Mouse (Mus musculus) liver, postnatal 0 days (tissue): Measurements from ENCODE around the gene Atg5. TPM values are rescaled to one million over a fixed set of nuclear protein-coding genes. Genes with fewer than 3 reads are reported as not detected.

Experiments used
- ATAC-seq: fragments of 200-750 bp; cut with Nextera tagmentation; 2 replicates; pipeline ENCODE4 v1.8.0; 2017; ENCODE audit warnings: mild to moderate bottlenecking, moderate library complexity
- DNase-seq: peaks from one replicate; pipeline ENCODE4 v3.0.0-alpha.2; 2016
- H3K27ac ChIP-seq: fragments of 300-500 bp; sonication (generic); 2 replicates; pipeline ENCODE4 v1.5.1; 2014; ENCODE audit warnings: antibody characterized with exemption, moderate library complexity, mild to moderate bottlenecking, low read depth
- H3K27me3 ChIP-seq: fragments of 300-500 bp; sonication (generic); 2 replicates; pipeline ENCODE4 v1.6.1; 2014; ENCODE audit warnings: low read length, control low read depth, mixed read lengths; ENCODE audit not compliant: insufficient read depth
- H3K36me3 ChIP-seq: fragments of 300-500 bp; sonication (generic); replicated peaks from 2 replicates; pipeline ENCODE4 v1.6.1; 2014; ENCODE audit warnings: mild to moderate bottlenecking, control low read depth, low read length, moderate library complexity, mixed read lengths; ENCODE audit not compliant: insufficient read depth
- H3K4me1 ChIP-seq: fragments of 300-500 bp; sonication (generic); 2 replicates; pipeline ENCODE4 v1.6.1; 2014; ENCODE audit warnings: antibody characterized with exemption, mild to moderate bottlenecking, control low read depth; ENCODE audit not compliant: insufficient read depth
- H3K4me2 ChIP-seq: fragments of 300-500 bp; sonication (generic); 2 replicates; pipeline ENCODE4 v1.6.1; 2014; ENCODE audit warnings: low read depth, mild to moderate bottlenecking, low read length, moderate library complexity, mixed read lengths
- H3K4me3 ChIP-seq: fragments of 300-500 bp; sonication (generic); 2 replicates; pipeline ENCODE4 v1.5.1; 2014; ENCODE audit warnings: low read depth, low read length
- H3K9ac ChIP-seq: fragments of 300-500 bp; sonication (generic); replicated peaks from 2 replicates; pipeline ENCODE4 v1.6.1; 2014; ENCODE audit warnings: mild to moderate bottlenecking, moderate library complexity
- H3K9me3 ChIP-seq: fragments of 300-500 bp; sonication (generic); 2 replicates; pipeline ENCODE4 v1.6.1; 2016; ENCODE audit warnings: mild to moderate bottlenecking, control low read depth, low read length, mixed read lengths
- CTCF ChIP-seq: sonication (generic); IDR thresholded peaks from 2 replicates; pipeline ENCODE4 v1.5.1; 2016; ENCODE audit warnings: antibody characterized with exemption, low read depth
- EP300 ChIP-seq: IDR thresholded peaks from 2 replicates; pipeline ENCODE4 v1.6.1; 2016; ENCODE audit warnings: antibody characterized with exemption, low read depth, mild to moderate bottlenecking
- WGBS: fragments of 180-500 bp; shearing (Covaris S2); extraction: QIAGEN DNeasy Blood & Tissue Kit; methylation state at CpG from one replicate; pipeline ENCODE4 v1.1.7; 2014; ENCODE audit not compliant: insufficient replicate concordance; 5-methylcytosine and 5-hydroxymethylcytosine counted together
- polyA plus RNA-seq: library from polyadenylated mRNA; unstranded; fragments of >200 nt; fragmentation: Nextera tagmentation; extraction: Ambion mirVana; gene quantifications from 2 replicates; pipeline ENCODE4 v1.2.1, GENCODE M21; 2015

Atg5 gene
- polyA plus RNA-seq, 1 experiment from 2014 or later, result 26.6 TPM

DNA sequence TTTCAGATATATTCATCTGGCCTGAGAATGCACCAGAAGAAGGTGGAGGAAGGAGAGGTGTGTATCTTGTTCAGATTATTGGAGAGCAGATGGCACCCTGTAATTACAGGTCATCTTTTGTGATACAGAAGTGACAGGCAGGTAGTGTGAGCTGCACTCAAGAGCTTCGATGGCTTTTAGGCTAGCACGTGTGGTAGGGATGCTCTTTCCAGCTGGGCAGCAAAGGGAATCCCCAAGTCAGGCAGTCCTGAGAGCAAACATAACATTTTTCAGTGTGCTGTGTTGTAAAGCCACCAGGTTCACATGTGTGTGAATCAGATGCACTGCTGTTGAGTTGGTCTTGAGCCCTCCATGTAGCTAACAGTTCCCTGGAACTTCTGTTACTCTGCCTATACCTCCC, 98.0 kb downstream of the Atg5 start:
- Histone ChIP-seq H3K9me3 (no peaks in the 10 kb centered on the region), H3K27me3 (no peaks in the 10 kb centered on the region), H3K9ac (no peak overlapping the region), H3K4me1 (no peaks in the 10 kb centered on the region; the same call in 1 of the 2 replicates), H3K36me3 (0 out of 2 replicates have a peak, but pooled peaks cover 2% of the 10 kb centered on the region), H3K27ac (no peak overlapping the region), H3K4me3 (no peak overlapping the region), H3K4me2 (no peak overlapping the region)
- TF ChIP-seq CTCF (no peak), EP300 (no peak)
- 91% methylated on average over 2 of the region's 2 CpGs for WGBS
- DNase-seq (no peak), ATAC-seq (no peak)

DNA sequence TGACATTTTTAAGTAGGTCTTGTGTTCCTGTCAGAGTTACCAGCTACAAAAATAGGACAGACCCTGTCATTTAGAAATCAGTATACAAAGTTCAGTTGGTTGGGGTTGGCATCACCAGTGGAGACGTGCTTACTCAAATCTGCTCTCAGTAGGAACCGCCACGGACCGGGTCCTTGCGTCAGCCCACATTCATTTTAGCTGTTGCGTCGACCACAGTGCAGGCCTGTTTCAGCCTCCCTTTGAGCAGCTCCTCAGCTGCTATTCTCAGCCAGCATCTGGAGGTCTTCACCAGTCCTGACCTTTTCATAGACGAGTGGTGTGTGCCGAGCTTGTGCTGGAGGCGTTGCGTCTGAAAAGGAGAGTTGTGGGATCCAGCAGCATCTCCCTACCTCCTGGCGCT, 98.9 kb downstream of the Atg5 start:
- no peaks in the 10 kb centered on the region; the same call in 1 of the 2 replicates for H3K4me1 ChIP-seq
- DNase-seq, result no peak
- ATAC-seq, result no peak
- H3K9ac ChIP-seq, result no peak overlapping the region
- no peaks in the 10 kb centered on the region for H3K9me3 ChIP-seq
- no peak overlapping the region for H3K4me2 ChIP-seq
- no peak overlapping the region for H3K4me3 ChIP-seq
- WGBS, result 87% methylated on average over 12 of the region's 12 CpGs
- 0 out of 2 replicates have a peak, but pooled peaks cover 2% of the 10 kb centered on the region for H3K36me3 ChIP-seq
- no peak overlapping the region for H3K27ac ChIP-seq
- TF ChIP-seq EP300 (no peak), CTCF (no peak)
- no peaks in the 10 kb centered on the region for H3K27me3 ChIP-seq

DNA sequence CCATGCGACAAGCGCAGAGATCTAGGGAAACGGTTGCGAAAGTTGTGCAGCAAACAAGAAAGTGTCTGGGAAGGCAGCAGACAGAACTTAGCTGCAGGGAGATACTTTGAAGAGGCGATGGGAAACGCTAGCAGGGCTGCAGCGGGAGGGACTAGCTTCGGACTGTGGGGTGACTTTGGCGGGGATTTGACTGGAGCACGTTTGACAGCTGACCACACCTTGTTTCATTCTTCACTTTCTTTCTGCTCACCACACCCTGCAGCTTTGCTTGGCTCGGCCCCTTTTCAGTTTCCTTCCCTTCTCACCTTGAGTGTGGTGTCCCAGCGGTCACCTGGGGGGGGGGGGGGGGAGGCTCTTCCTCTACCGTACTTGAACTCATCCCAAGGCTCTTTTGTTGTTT, 100.4 kb downstream of the Atg5 start:
- H3K4me2 ChIP-seq, result no peak overlapping the region
- H3K36me3 ChIP-seq, result no peaks in the 10 kb centered on the region
- no peak overlapping the region for H3K9ac ChIP-seq
- TF ChIP-seq CTCF (no peak), EP300 (no peak)
- H3K4me3 ChIP-seq, result no peak overlapping the region
- H3K27me3 ChIP-seq, result no peaks in the 10 kb centered on the region
- no peak for ATAC-seq
- no peak overlapping the region for H3K27ac ChIP-seq
- H3K4me1 ChIP-seq, result peaks cover 4% of the 10 kb centered on the region
- 68% methylated on average over 12 of the region's 13 CpGs for WGBS
- H3K9me3 ChIP-seq, result no peaks in the 10 kb centered on the region
- DNase-seq, result no peak

DNA sequence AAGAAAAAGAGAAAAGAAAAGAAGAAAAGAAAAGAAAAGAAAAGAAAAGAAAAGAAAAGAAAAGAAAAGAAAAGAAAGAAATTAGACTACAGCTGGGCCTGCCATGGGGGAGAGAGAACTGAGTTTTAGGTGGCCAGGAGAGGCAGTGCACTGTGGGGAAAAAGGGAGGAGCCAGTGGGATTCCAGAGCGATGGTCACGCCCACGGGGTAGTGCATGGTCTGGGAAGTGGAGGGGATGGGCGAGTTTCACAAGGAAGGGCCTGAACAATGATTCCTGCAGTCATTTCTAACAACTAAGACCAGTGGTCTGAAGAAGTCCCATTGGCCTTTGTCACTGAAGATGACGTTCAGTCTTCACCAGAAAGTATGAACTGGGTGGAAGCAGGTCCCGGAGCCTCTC, 102.5 kb downstream of the Atg5 start:
- H3K4me1 ChIP-seq, result peaks cover 4% of the 10 kb centered on the region
- no peaks in the 10 kb centered on the region for H3K9me3 ChIP-seq
- TF ChIP-seq CTCF (no peak), EP300 (no peak)
- no peak overlapping the region for H3K27ac ChIP-seq
- H3K9ac ChIP-seq, result no peak overlapping the region
- no peak for DNase-seq
- 74% methylated on average over 6 of the region's 6 CpGs for WGBS
- no peaks in the 10 kb centered on the region for H3K36me3 ChIP-seq
- H3K27me3 ChIP-seq, result no peaks in the 10 kb centered on the region
- no peak overlapping the region for H3K4me2 ChIP-seq
- H3K4me3 ChIP-seq, result no peak overlapping the region
- ATAC-seq, result no peak

DNA sequence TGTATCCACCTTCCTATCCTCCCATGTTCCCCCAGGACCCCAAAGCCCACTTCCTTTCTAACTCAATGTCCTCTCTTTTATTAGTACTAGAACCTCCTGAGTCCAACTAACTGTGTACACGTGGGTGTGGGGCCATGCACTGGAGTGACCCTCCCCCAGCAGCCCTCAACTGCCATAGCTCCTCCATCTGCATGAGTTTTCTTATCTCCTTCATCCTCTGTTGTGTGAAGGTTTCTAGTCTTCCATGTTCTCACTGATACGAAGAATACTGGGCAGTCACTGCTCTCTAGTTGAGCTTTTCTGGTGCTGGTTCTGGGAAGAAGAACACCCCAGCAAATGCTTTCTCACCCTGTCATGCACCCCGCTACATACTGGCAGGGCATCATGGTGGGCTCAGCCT, 104.1 kb downstream of the Atg5 start:
- ATAC-seq (peak; percentile 40; the same call in 1 of the 2 replicates), DNase-seq (no peak)
- H3K9ac ChIP-seq, result no peak overlapping the region
- no peaks in the 10 kb centered on the region for H3K9me3 ChIP-seq
- H3K27ac ChIP-seq, result no peak overlapping the region
- peak; percentile 60; the same call in 1 of the 2 replicates for TF ChIP-seq EP300
- no peak for TF ChIP-seq CTCF
- no peaks in the 10 kb centered on the region for H3K36me3 ChIP-seq
- H3K27me3 ChIP-seq, result no peaks in the 10 kb centered on the region
- H3K4me1 ChIP-seq, result peaks cover 4% of the 10 kb centered on the region
- H3K4me3 ChIP-seq, result no peak overlapping the region
- no peak overlapping the region for H3K4me2 ChIP-seq
- 38% methylated on average over 3 of the region's 3 CpGs for WGBS

DNA sequence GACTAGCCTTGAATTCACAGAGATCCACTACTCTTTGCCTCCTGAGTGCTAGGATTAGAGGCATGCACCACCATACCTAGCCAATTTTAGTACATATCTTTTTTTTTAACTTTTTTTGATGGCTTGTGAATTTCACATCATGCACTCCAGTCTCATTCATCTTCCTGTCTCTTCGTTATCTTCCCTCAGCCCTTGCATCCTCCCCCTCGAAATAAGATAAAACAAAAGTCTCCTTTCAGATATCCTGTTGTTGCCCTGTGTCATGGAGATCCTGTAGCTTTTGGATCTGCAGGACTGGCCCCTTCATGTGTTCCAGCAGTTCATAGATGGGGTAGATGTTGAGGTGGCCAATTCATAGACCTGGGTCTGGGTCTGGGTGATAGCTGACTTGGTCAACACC, 106.5 kb downstream of the Atg5 start:
- 48% methylated on average over 2 of the region's 2 CpGs for WGBS
- TF ChIP-seq EP300, result no peak

DNA sequence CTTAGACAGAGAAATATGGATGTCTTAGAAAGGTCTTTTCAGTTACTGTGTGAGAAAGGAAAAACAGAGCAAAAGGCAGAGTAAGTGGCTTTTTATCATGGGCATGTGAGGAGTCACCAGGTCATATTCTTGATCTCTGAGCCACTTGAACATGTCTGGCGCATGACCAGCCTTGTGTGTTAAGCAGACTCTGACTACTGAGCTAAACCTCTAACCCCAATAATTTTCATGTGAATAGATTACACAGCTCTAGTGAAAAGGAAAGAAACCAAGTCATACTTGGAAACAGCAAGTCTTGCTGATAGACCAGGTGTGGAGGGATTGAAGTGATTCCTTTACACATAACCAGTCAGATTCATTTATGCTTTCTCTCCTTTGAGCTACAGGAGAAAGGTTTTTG, 107.3 kb downstream of the Atg5 start:
- H3K9ac ChIP-seq, result no peak overlapping the region
- WGBS, result 89% methylated on average over 1 of the region's 1 CpGs
- no peak overlapping the region for H3K4me3 ChIP-seq
- TF ChIP-seq CTCF (no peak), EP300 (no peak)
- ATAC-seq (no peak), DNase-seq (no peak)
- no peaks in the 10 kb centered on the region for H3K9me3 ChIP-seq
- H3K4me1 ChIP-seq, result peaks cover 8% of the 10 kb centered on the region
- H3K27ac ChIP-seq, result no peak overlapping the region
- no peak overlapping the region for H3K4me2 ChIP-seq
- H3K27me3 ChIP-seq, result no peaks in the 10 kb centered on the region
- H3K36me3 ChIP-seq, result no peaks in the 10 kb centered on the region

More for the DNA sequence above, 106.5 kb downstream of the Atg5 start:
- Histone ChIP-seq H3K4me3 (no peak overlapping the region), H3K4me1 (peaks cover 4% of the 10 kb centered on the region; the same call in 1 of the 2 replicates), H3K9me3 (no peaks in the 10 kb centered on the region), H3K36me3 (no peaks in the 10 kb centered on the region), H3K9ac (no peak overlapping the region), H3K4me2 (no peak overlapping the region), H3K27ac (no peak overlapping the region), H3K27me3 (no peaks in the 10 kb centered on the region)
- no peak for DNase-seq
- no peak for ATAC-seq
